Mouse (Mus musculus) heart, postnatal 14 days (tissue): Measurements from ENCODE around the gene Ltb4r1. TPM values are rescaled to one million over a fixed set of nuclear protein-coding genes. Genes with fewer than 3 reads are reported as not detected.

Experiments
- DNase-seq, 2 experiments: peaks; one replicate each; pipeline ENCODE4 v3.0.0; 2021 to 2022
- intact Hi-C: fragments of 180-260 bp; cut with DNase I; formaldehyde crosslinking; loops from one replicate; pipeline ENCODE4 v1.15.1; 2025
- long read RNA-seq, 2 experiments: library from polyadenylated mRNA; stranded (forward); transcript quantifications; one replicate each; pipeline ENCODE4 v2.0.0; 2021
- total RNA-seq, 2 experiments: library from RNA; stranded (reverse); gene quantifications; 2 replicates each; pipeline ENCODE4 v1.2.3; 2021

The Ltb4r1 gene
- under 1 TPM; 0.37 to 0.60 TPM for total RNA-seq
- long read RNA-seq, experiment 1, partial matches to known transcripts, result 0 of 1 reads
- long read RNA-seq, experiment 1, other reads (novel, unspliced or antisense), result 0 of 1 reads
- long read RNA-seq, experiment 2, partial matches to known transcripts, result 0 of 1 reads
- long read RNA-seq, experiment 2, other reads (novel, unspliced or antisense), result 1 of 1 reads

- intact Hi-C loops, result no loop called here
- DNase-seq, result no peak
Measured at GRCm38 (mm10) chr14:55765696-55766095, at the start of gene Ltb4r1. Gene Ltb4r1 (plus strand): TSS chr14:55765962.

GRCm38 (mm10) chr14:55716271-55716670, 49.5 kb upstream of the Ltb4r1 start:
- intact Hi-C loops, result no loop called here
- DNase-seq, result no peak

GRCm38 (mm10) chr14:55716884-55717283, 48.9 kb upstream of the Ltb4r1 start:
- no peak for DNase-seq
- intact Hi-C loops, result no loop called here

- intact Hi-C loops, result loop anchor here (2.0 kb wide), 1 partner anchor 37 kb away; no protein-coding TSS in a partner anchor
- no peak for DNase-seq
Measured at GRCm38 (mm10) chr14:55719737-55720136, 46.0 kb upstream of the Ltb4r1 start.

GRCm38 (mm10) chr14:55720666-55721065, 45.1 kb upstream of the Ltb4r1 start:
- intact Hi-C loops, result loop anchor here (2.0 kb wide), 1 partner anchor 38 kb away; no protein-coding TSS in a partner anchor
- no peak for DNase-seq

GRCm38 (mm10) chr14:55721076-55721475, 44.7 kb upstream of the Ltb4r1 start:
- DNase-seq, result no peak
- intact Hi-C loops, result loop anchor here (2.0 kb wide), 1 partner anchor 38 kb away; no protein-coding TSS in a partner anchor

GRCm38 (mm10) chr14:55721700-55722437, 43.9 kb upstream of the Ltb4r1 start, which contains the start of gene Rabggta:
Gene Rabggta (minus strand): TSS chr14:55722263.
- intact Hi-C loops, result loop anchor here (2.0 kb wide), 1 partner anchor 39 kb away; no protein-coding TSS in a partner anchor
- peak; percentile 94 to 95 for DNase-seq

GRCm38 (mm10) chr14:55722438-55722945, 43.3 kb upstream of the Ltb4r1 start:
- intact Hi-C loops, result no loop called here
- DNase-seq, result no peak

- intact Hi-C loops, result no loop called here
- DNase-seq, result no peak
Measured at GRCm38 (mm10) chr14:55723433-55723832, 42.3 kb upstream of the Ltb4r1 start.

- intact Hi-C loops, result no loop called here
- DNase-seq, result peak; percentile 15 to 27
Measured at GRCm38 (mm10) chr14:55724411-55724871, 41.3 kb upstream of the Ltb4r1 start.

- intact Hi-C loops, result no loop called here
- DNase-seq, result no peak
Measured at GRCm38 (mm10) chr14:55726261-55726660, 39.5 kb upstream of the Ltb4r1 start.

- intact Hi-C loops, result no loop called here
- no peak for DNase-seq
Measured at GRCm38 (mm10) chr14:55727889-55728685, 37.7 kb upstream of the Ltb4r1 start.

GRCm38 (mm10) chr14:55730116-55730515, 35.6 kb upstream of the Ltb4r1 start:
- DNase-seq, result no peak
- intact Hi-C loops, result no loop called here

GRCm38 (mm10) chr14:55730531-55731032, 35.2 kb upstream of the Ltb4r1 start:
- no peak for DNase-seq
- intact Hi-C loops, result no loop called here

GRCm38 (mm10) chr14:55733889-55734288, 31.9 kb upstream of the Ltb4r1 start:
- DNase-seq, result no peak
- intact Hi-C loops, result no loop called here

GRCm38 (mm10) chr14:55734869-55735268, 30.9 kb upstream of the Ltb4r1 start:
- DNase-seq, result no peak
- intact Hi-C loops, result no loop called here

- no peak for DNase-seq
- intact Hi-C loops, result no loop called here
Measured at GRCm38 (mm10) chr14:55735334-55735733, 30.4 kb upstream of the Ltb4r1 start.

GRCm38 (mm10) chr14:55735758-55736157, 30.0 kb upstream of the Ltb4r1 start:
- intact Hi-C loops, result no loop called here

GRCm38 (mm10) chr14:55737086-55737687, 28.6 kb upstream of the Ltb4r1 start:
- intact Hi-C loops, result no loop called here
- no peak for DNase-seq

More at GRCm38 (mm10) chr14:55735758-55736157, 30.0 kb upstream of the Ltb4r1 start:
- DNase-seq, result no peak

GRCm38 (mm10) chr14:55743711-55744110, 22.1 kb upstream of the Ltb4r1 start:
- intact Hi-C loops, result loop anchor here (1.0 to 10.0 kb wide), 3 partner anchors 61 to 249 kb away; partner anchors contain the start of gene Carmil3
- DNase-seq, result peak; percentile 87 to 94
